8 mouse cellular contexts compared by ENCODE assay signal in the genomic region with DNA sequence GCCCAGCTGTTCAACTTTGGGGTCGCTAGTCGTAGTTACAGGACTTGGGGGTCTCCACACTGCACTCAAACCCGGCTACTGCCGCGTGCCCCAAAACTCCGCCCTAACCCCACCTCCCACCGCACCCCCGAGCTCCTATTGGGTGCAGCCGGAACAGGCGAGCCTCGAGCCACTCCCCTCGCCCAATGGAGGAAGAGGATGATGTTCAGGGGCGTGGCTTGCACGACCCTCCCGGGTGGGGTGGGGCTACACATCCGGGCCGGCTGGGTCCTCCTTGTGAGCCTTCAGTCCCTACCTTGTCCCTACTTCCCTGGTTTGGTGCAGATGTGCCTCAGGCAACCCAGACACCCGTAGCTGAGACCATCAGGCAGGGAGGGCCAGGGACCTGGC. TPM values are rescaled to one million over a fixed set of nuclear protein-coding genes. Genes with fewer than 3 reads are reported as not detected.
DNase-seq lines count a peak whose midpoint lies in the region; ATAC-seq and TF ChIP-seq lines count a peak whose summit lies in the region.

No protein-coding gene starts in this region.

- H3K27ac ChIP-seq in brown adipose tissue, adult 24 weeks (replicated peaks; ENCODE audit: low read depth, low read length) = peak overlapping the region; percentile 59
- peak overlapping the region; percentile 96 for H3K27ac ChIP-seq in heart, embryonic 15.5 days
- peak overlapping the region; percentile 89 for H3K27ac ChIP-seq in liver, embryonic 14.5 days
- H3K27ac ChIP-seq in neural tube, embryonic 11.5 days (ENCODE audit: low read depth, low read length) = peak overlapping the region; percentile 94
- H3K27ac ChIP-seq in stomach, postnatal 0 days (replicated peaks) = peak overlapping the region; percentile 95

- H3K9ac ChIP-seq in heart, embryonic 15.5 days = peak overlapping the region; percentile 75
- H3K9ac ChIP-seq in liver, embryonic 14.5 days (replicated peaks) = peak overlapping the region; percentile 70
- peak overlapping the region; percentile 74 for H3K9ac ChIP-seq in neural tube, embryonic 11.5 days (ENCODE audit: low read length)
- H3K9ac ChIP-seq in stomach, postnatal 0 days (ENCODE audit: low read length) = peak overlapping the region; percentile 69

- H3K4me2 ChIP-seq in heart, embryonic 15.5 days = peak overlapping the region; percentile 92
- H3K4me2 ChIP-seq in liver, embryonic 14.5 days (ENCODE audit: low read depth) = peak overlapping the region; percentile 97
- peak overlapping the region; percentile 84 for H3K4me2 ChIP-seq in neural tube, embryonic 11.5 days (ENCODE audit: low read depth)
- peak overlapping the region; percentile 71 for H3K4me2 ChIP-seq in stomach, postnatal 0 days (replicated peaks; ENCODE audit: low read depth)

- no peaks in the 10 kb centered on the region for H3K9me3 ChIP-seq in heart, embryonic 15.5 days (replicated peaks)
- no peaks in the 10 kb centered on the region for H3K9me3 ChIP-seq in liver, embryonic 14.5 days (ENCODE audit: control insufficient read depth, low read length)
- no peaks in the 10 kb centered on the region for H3K9me3 ChIP-seq in neural tube, embryonic 11.5 days (ENCODE audit: control insufficient read depth, low read length)
- H3K9me3 ChIP-seq in stomach, postnatal 0 days (ENCODE audit: control insufficient read depth, low read length) = no peaks in the 10 kb centered on the region

- no peaks in the 10 kb centered on the region for H3K36me3 ChIP-seq in heart, embryonic 15.5 days
- no peaks in the 10 kb centered on the region; the same call in 1 of the 2 replicates for H3K36me3 ChIP-seq in liver, embryonic 14.5 days (replicated peaks; ENCODE audit: control insufficient read depth, insufficient read depth, low read depth)
- peaks cover 8% of the 10 kb centered on the region for H3K36me3 ChIP-seq in neural tube, embryonic 11.5 days (ENCODE audit: control insufficient read depth, insufficient read depth, low read length)
- H3K36me3 ChIP-seq in stomach, postnatal 0 days (ENCODE audit: control insufficient read depth, insufficient read depth, low read length) = no peaks in the 10 kb centered on the region

- no peak for TF ChIP-seq EP300 in liver, embryonic 14.5 days (IDR thresholded peaks at IDR 0.05; ENCODE audit: low read depth)
- TF ChIP-seq EP300 in stomach, postnatal 0 days (optimal IDR thresholded peaks at IDR 0.05) = no peak

- no peaks in the 10 kb centered on the region for H3K27me3 ChIP-seq in heart, embryonic 15.5 days
- no peaks in the 10 kb centered on the region for H3K27me3 ChIP-seq in liver, embryonic 14.5 days (ENCODE audit: control insufficient read depth, insufficient read depth, low read length)
- H3K27me3 ChIP-seq in neural tube, embryonic 11.5 days (ENCODE audit: control insufficient read depth, insufficient read depth, low read length) = no peaks in the 10 kb centered on the region
- H3K27me3 ChIP-seq in stomach, postnatal 0 days (ENCODE audit: control insufficient read depth, insufficient read depth, low read length) = no peaks in the 10 kb centered on the region

- peak; percentile 93 for DNase-seq in CD4-positive, CD25-positive, alpha-beta regulatory T cell, adult 2 months (ENCODE audit: low read depth, low spot score)
- peak; percentile 84 for DNase-seq in fibroblast of lung, adult 2 months (ENCODE audit: low read depth)
- peak; percentile 90 to 96 for DNase-seq in kidney, postnatal 25 days
- DNase-seq in liver, embryonic 14.5 days (ENCODE audit: low read depth in 3 of 3, low spot score in 3 of 3) = peak; percentile 72 to 80 (median 80)
- peak; percentile 95 for DNase-seq in neural tube, embryonic 11.5 days (ENCODE audit: low spot score)
- peak; percentile 96 for DNase-seq in stomach, postnatal 0 days (ENCODE audit: low spot score)

- peaks cover 2% of the 10 kb centered on the region; the same call in 1 of the 2 replicates for H3K4me1 ChIP-seq in brown adipose tissue, adult 24 weeks (ENCODE audit: control insufficient read depth, insufficient read depth, insufficient read length, low read length)
- peaks cover 36% of the 10 kb centered on the region for H3K4me1 ChIP-seq in heart, embryonic 15.5 days (replicated peaks)
- H3K4me1 ChIP-seq in liver, embryonic 14.5 days (replicated peaks; ENCODE audit: control insufficient read depth in 2 of 2, insufficient read depth in 2 of 2, low read length in 1 of 2) = peaks cover 14 to 28% of the 10 kb centered on the region in 2 experiments
- H3K4me1 ChIP-seq in neural tube, embryonic 11.5 days (ENCODE audit: control insufficient read depth, insufficient read depth, low read length) = peaks cover 13% of the 10 kb centered on the region
- peaks cover 13% of the 10 kb centered on the region for H3K4me1 ChIP-seq in stomach, postnatal 0 days (replicated peaks; ENCODE audit: control insufficient read depth, insufficient read depth)

- H3K4me3 ChIP-seq in brown adipose tissue, adult 24 weeks (ENCODE audit: insufficient read depth, low read depth, low read length) = peak overlapping the region; percentile 83
- H3K4me3 ChIP-seq in heart, embryonic 15.5 days = peak overlapping the region; percentile 89
- peak overlapping the region; percentile 86 to 87 for H3K4me3 ChIP-seq in liver, embryonic 14.5 days (ENCODE audit: insufficient read depth in 1 of 2, low read depth in 2 of 2, low read length in 2 of 2)
- peak overlapping the region; percentile 74 for H3K4me3 ChIP-seq in neural tube, embryonic 11.5 days (ENCODE audit: low read depth, low read length)
- peak overlapping the region; percentile 70 for H3K4me3 ChIP-seq in stomach, postnatal 0 days (ENCODE audit: low read depth, low read length)

- no peak for TF ChIP-seq CTCF in liver, embryonic 14.5 days (IDR thresholded peaks at IDR 0.05; ENCODE audit: low read depth)
- TF ChIP-seq CTCF in stomach, postnatal 0 days (IDR thresholded peaks at IDR 0.05; ENCODE audit: low read depth) = no peak

- peak; percentile 94 for ATAC-seq in heart, embryonic 15.5 days (replicated peaks; ENCODE audit: insufficient number of reproducible peaks, insufficient read depth, low FRiP score, low read depth)
- peak; percentile 84 for ATAC-seq in liver, embryonic 14.5 days (ENCODE audit: insufficient read depth)
- peak; percentile 96 for ATAC-seq in neural tube, embryonic 11.5 days (ENCODE audit: insufficient read depth, low FRiP score, low TSS enrichment)
- ATAC-seq in stomach, postnatal 0 days (ENCODE audit: low FRiP score, low TSS enrichment) = peak; percentile 91

- under 1% methylated on average over 18 of the region's 18 CpGs for WGBS in heart, embryonic 15.5 days
- under 1% methylated on average over 18 of the region's 18 CpGs for WGBS in liver, embryonic 14.5 days (ENCODE audit: insufficient replicate concordance)
- 0% methylated on average over 17 of the region's 18 CpGs for WGBS in neural tube, embryonic 11.5 days
- WGBS in stomach, postnatal 0 days = 0% methylated on average over 18 of the region's 18 CpGs

RNA-seq across cellular contexts. Expression of a gene that starts 0.9 kb away (rescaled TPM):
- polyA plus RNA-seq in brown adipose tissue, adult 24 weeks (2012; ENCODE audit: insufficient read depth, insufficient read length, missing spikeins) = 11.2 and 29.0 TPM in 2 replicates
- polyA plus RNA-seq in heart, embryonic 15.5 days (2015; fragmentation: Nextera tagmentation; extraction: Ambion mirVana) = 12.9 and 25.0 TPM in 2 replicates
- 12.6 and 12.7 TPM in 2 replicates for polyA plus RNA-seq in liver, embryonic 14.5 days (2012; rRNA removed)
- polyA plus RNA-seq in liver, embryonic 14.5 days (2014; fragmentation: Nextera tagmentation; extraction: Ambion mirVana) = 5.9 and 7.6 TPM in 2 replicates
- 18.7 and 22.5 TPM in 2 replicates for polyA plus RNA-seq in neural tube, embryonic 11.5 days (2014; fragmentation: Nextera tagmentation; extraction: Ambion mirVana)
- 28.9 and 30.4 TPM in 2 replicates for polyA plus RNA-seq in stomach, postnatal 0 days (2015; fragmentation: Nextera tagmentation; extraction: Ambion mirVana)

RNA-seq across cellular contexts. Expression of a gene that starts 36.0 kb away (rescaled TPM):
- polyA plus RNA-seq in brown adipose tissue, adult 24 weeks (2012; ENCODE audit: insufficient read depth, insufficient read length, missing spikeins) = not detected in 2 replicates
- polyA plus RNA-seq in heart, embryonic 15.5 days (2015; fragmentation: Nextera tagmentation; extraction: Ambion mirVana) = 69.6 and 88.1 TPM in 2 replicates
- polyA plus RNA-seq in liver, embryonic 14.5 days (2012; rRNA removed) = 37.4 and 52.4 TPM in 2 replicates
- polyA plus RNA-seq in liver, embryonic 14.5 days (2014; fragmentation: Nextera tagmentation; extraction: Ambion mirVana) = 89.5 and 92.2 TPM in 2 replicates
- polyA plus RNA-seq in neural tube, embryonic 11.5 days (2014; fragmentation: Nextera tagmentation; extraction: Ambion mirVana) = 116 and 117 TPM in 2 replicates
- polyA plus RNA-seq in stomach, postnatal 0 days (2015; fragmentation: Nextera tagmentation; extraction: Ambion mirVana) = 29.2 and 31.2 TPM in 2 replicates

Comparison
In these comparisons a context has a peak if more than half of its experiments do, and no peak if none do; other contexts are left out.
1. Peak in every context shown above with its lines: DNase-seq, ATAC-seq, H3K4me3 ChIP-seq and H3K27ac ChIP-seq.
2. RNA of a gene that starts 36.0 kb away (polyA plus RNA-seq): 116 to 117 TPM in neural tube, embryonic 11.5 days, 37.4 to 92.2 TPM in liver, embryonic 14.5 days, 69.6 to 88.1 TPM in heart, embryonic 15.5 days and 29.2 to 31.2 TPM in stomach, postnatal 0 days; not detected in brown adipose tissue, adult 24 weeks; every median in the first group is over 10 times any median in the second.